Mouse (Mus musculus) 3134 (cell line): Measurements from ENCODE around the gene Rnasel.

ENCODE experiments used
- DNase-seq: peaks from one replicate; pipeline ENCODE4 v3.0.0-alpha.2; 2011; ENCODE audit warnings: low spot score; ENCODE audit not compliant: insufficient read length; ENCODE audit errors: extremely low read depth

Rnasel gene

GRCm38 (mm10) chr1:153749211-153749801 is at the start of gene Rnasel:
Gene Rnasel, plus strand, starts transcription at chr1:153749426.
- peak; percentile 31 for DNase-seq

DNA sequence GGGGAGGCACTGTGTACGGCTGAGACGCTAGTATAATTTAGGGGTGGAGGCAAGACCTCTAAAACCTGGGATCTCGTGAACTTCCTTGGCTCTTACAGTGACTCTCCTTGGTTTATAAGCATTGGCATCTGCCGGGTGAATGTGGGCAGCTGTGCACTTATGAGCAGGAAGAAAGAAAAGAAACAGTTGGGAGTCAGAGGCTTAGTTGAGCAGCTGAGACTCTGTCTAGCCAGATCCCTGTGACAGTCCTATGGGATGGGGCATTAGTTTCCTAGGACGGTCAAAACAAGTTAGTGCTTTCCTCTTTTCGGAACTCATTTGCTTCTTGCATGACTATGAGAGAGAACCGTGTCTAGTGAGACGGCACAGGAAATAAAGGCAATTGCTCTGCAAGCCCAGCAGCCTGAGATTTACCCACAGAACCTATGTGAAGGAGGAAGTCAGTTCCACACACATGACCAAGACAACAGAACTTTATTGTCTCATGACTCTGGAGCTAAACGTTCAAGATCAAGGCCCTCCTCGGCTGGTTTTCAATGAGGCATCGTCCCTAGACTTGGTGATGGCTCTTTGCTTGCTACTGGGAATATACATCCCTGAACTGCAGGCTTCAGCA is 48.7 kb upstream of the Rnasel start:
- no peak for DNase-seq

GRCm38 (mm10) chr1:153701461-153701860 is 47.8 kb upstream of the Rnasel start:
- no peak for DNase-seq

DNA sequence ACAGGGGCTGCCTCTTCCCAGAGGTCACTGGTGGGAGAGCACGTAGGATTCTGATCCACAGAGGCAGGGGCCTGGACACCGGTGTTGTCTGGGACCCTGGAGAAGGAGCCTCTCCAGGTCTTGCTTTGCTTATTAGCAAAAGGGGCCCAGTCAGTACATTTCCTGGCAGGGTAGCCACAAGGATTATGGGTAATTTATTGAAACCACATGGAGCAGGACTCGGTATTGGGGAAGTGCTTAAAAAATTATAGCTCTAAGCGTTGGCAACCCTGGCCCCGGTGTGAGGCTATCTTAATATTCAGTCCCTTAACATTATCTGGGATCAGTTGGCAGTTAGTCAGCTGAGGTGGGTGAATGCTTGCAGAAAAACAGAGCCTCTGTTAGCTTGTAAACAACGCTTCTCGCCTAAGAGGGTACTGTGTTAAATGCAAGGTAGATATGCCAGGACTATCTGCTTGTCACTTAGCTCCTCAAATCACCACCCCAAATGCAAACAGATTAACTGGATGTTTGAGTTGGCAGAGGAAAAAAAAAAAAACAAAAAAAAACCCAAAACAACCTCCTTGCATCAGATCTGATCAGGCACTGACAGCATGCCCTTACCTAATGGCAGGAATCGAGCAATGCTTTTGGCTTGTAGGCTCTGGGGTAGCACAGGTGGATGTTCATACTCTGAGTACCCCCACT is 46.9 kb upstream of the Rnasel start:
- DNase-seq = no peak

DNA sequence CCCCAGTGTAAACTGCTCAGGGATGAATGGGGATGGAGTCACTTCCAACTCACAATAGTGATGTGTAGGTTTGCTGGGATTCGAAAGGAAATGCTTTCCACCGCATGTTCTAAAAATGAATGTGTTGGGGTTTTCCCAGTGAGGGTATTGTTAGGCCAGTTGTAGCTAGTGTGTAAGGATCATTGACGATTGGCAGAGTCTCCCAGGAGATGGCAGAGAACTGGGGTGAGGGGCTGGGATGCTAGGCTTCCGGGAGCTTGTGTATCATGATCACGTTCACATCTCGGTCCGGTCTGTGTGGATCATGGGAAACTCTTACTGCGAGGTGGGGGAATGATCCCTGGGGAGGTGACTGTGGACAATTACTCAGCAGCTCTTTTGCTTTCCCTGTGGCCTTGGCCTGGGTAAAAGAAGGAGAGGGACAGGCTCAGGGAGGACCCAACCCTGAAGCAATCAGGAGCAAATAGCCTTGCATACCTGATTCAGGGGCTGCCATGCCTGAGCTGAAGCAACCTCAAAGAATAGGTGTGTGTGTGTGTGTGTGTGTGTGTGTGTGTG is 46.3 kb upstream of the Rnasel start:
- no peak for DNase-seq

DNA sequence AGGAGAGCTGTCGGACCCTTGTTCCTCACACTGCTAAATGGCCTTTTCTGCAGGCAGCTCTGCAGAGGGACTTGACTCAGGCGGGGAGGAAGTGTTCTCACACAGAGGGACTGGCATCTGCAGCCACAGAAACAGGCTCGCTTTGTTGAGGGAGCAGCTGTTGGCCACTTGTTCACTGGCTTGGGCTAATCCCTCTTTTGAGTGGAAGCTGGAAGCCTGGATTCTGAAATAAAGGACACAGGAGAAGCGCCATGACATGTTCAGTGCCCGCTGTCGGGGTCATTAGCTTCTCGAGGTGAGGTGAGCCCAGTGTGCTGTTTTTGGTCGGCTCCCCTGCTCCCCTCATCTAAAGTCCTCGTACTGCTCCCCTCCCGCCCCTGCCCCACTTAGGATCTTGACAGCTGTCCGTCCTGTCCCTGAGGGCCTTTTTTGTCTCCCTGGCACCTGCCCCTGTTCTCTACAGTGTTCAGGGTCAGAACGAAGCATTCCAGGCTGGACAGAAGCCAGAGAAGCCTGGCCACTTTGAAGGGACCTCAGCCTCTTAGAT is 45.7 kb upstream of the Rnasel start:
- no peak for DNase-seq

DNA sequence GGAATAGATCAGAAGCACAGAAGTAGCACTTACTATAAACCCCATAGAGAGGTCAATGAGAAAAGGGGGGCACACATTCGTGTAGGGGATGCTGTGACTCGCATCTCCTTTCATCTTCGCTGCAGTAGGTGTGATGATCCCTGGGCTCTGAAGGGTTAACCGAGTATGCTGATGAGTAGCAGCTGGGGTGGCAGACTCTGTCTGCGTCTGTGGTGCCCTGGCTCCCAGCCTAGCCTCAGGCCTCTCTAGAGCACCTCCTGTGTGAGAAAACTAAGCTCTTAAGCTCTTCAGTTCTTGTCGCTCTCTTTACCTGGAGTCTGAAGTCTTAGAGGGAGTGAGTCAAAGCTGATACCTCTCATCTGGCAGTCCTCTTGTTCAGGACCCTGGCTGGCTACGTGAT is 45.1 kb upstream of the Rnasel start:
- no peak for DNase-seq

GRCm38 (mm10) chr1:153704996-153705395 is 44.2 kb upstream of the Rnasel start:
- DNase-seq = no peak

DNA sequence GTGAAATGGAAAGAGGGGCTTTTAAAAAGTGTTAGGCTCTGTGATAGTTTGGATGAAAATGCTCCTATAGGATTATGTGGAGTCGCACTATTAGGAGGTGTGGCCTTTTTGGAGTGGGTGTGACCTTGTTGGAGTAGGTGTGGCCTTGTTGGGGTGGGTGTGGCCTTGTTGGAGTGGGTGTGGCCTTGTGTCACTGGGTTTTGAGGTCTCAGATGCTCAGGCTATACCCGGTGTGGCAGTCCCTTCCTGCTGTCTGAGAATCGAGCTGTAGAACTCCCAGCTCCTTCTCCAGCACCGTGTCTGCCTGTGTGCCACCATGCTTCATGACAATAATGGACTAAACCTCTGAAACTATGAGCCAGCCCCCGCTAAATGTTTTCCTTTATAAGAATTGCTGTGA is 40.6 kb upstream of the Rnasel start:
- DNase-seq = no peak

GRCm38 (mm10) chr1:153709451-153709850 is 39.8 kb upstream of the Rnasel start:
- DNase-seq = no peak

- DNase-seq = no peak
Measured at GRCm38 (mm10) chr1:153711544-153712262, 37.5 kb upstream of the Rnasel start.

DNA sequence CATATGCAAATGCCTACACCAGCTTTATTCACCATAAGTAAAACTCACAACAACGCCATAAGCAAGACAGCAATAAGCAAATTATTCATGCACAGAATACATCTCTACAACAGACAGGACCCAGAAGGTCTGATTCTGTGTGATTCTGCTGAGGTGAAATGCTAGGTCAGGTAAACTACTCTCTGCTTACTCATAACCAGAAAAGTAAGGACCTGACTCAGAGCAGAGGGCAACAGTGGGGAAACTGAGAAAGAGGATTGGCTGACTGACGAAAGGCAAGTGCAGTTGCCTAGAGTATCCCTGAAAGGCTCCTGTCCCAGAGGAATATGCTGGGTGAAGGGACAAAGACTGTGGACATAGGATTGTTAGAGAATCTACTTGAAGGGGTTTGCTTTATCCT is 36.6 kb upstream of the Rnasel start:
- no peak for DNase-seq

DNA sequence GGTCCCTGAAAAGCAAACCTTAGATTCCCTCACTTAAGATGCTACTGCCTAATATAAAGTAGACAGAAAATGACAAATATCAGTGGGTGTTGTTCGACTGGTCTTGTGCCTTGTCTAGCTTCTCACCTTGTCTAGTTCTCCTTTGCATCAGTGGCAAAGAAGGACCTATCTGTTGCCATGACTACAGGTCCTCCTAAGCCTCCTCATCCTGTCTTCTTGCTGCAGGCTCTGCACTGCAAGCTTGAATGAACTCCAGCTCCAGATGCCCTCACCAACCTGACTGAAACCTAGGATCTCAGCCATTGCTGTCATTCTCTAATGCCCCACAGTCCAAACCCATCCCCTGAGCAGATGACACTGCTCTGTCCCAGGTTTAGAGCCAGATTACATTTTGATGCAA is 31.2 kb upstream of the Rnasel start:
- DNase-seq = no peak

- no peak for DNase-seq
Measured at GRCm38 (mm10) chr1:153720935-153721334, 28.3 kb upstream of the Rnasel start.

DNA sequence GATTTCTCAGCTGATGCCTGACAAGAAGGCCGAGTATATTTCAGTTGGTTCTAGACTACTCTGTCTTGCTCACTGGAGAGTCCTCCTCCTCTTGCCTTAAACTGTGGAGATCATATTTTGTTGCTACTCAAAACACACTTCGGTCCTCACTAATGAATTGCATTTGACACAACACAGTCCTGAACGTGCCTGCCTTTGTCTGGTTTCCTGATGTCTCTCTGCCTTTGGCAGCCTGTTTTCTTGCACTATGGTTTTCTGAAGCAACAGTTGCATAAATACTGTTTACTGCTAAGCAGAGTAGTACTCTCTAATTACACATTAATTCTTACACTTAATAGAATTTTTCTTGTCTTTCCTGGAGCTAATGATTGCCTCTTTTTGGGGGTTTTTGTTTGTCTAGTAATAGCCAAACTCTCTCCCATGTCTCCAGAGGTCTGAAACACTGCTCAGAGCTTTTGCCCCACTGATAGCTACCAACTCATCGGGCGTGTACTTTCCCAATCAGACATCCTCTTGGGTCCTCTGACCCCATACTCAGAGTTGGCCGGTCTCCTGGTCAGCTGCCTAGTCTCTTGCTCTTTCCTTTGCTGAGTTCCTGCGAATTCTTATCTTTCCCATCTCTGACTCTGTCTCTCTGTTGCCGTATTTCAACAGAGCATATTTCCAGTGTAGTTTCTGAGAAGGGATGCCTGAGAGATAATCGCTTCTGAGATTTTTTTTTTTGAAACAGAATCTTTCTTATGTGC is 27.5 kb upstream of the Rnasel start:
- DNase-seq = no peak

- DNase-seq = no peak
Measured at GRCm38 (mm10) chr1:153723426-153723825, 25.8 kb upstream of the Rnasel start.

GRCm38 (mm10) chr1:153726636-153727035 is 22.6 kb upstream of the Rnasel start:
- no peak for DNase-seq

DNA sequence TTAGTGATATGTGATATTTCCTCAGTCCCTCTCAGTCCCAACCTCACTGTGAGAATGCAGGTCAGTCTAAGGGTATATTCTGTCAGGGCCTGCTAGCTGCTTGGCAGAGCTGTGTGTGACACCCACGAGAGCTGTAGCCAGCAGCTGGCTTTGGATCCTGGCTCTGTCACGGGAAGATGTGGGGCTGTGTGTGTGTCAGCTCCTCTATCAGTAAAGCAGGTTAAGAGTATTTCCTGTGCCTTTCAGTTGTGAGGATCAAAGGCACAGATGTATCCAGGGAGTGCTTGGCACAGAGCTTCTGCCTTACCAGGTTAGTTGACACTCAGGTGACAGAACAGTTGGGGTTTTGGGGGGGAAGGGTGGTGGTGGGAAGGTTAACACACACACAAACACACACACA is 19.4 kb upstream of the Rnasel start:
- no peak for DNase-seq

DNA sequence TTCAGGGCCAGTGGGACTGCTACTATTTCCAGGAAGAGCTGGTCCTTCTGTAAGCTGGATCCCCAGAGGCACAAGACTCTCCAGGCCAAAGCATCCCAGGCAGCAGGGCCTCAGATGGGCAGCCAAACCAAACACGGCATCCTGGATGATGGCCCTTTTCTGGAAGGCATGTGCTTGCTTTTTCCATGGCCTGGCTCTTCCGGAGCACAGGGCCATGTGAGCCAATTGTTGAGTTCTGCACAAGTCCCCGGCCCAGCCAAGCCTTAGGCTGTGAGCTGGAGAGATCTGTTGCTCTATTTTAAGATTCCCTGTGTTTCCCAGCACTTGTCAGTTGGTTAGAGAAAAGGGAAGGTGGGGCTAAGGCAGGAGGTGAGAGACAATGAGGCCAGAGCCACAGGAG is 18.6 kb upstream of the Rnasel start:
- DNase-seq = no peak

- DNase-seq = no peak
Measured at GRCm38 (mm10) chr1:153733181-153733580, 16.0 kb upstream of the Rnasel start.
